Mouse (Mus musculus) kidney, postnatal 10 days (tissue): Measurements from ENCODE around the gene Gart.

Experiments
- DNase-seq: peaks from one replicate; pipeline ENCODE4 v3.0.0; 2021; ENCODE audit warnings: mixed read lengths

The Gart gene

GRCm38 (mm10) chr16:91606958-91607357 is 39.8 kb downstream of the Gart start:
- no peak for DNase-seq

GRCm38 (mm10) chr16:91605156-91605555 is 41.6 kb downstream of the Gart start:
- DNase-seq = peak; percentile 44

GRCm38 (mm10) chr16:91601693-91602092 is 45.1 kb downstream of the Gart start:
- no peak for DNase-seq

GRCm38 (mm10) chr16:91601081-91601480 is 45.7 kb downstream of the Gart start:
- no peak for DNase-seq

GRCm38 (mm10) chr16:91599242-91599641 is 47.5 kb downstream of the Gart start:
- no peak for DNase-seq

GRCm38 (mm10) chr16:91597672-91598010 is 49.1 kb downstream of the Gart start, which contains the start of gene Tmem50b:
Gene Tmem50b, minus strand, starts transcription at chr16:91597800.
- peak; percentile 100 for DNase-seq

GRCm38 (mm10) chr16:91596779-91597671 is 49.7 kb downstream of the Gart start:
- no peak for DNase-seq

- no peak for DNase-seq
Observed at GRCm38 (mm10) chr16:91596397-91596778, 50.4 kb downstream of the Gart start.

GRCm38 (mm10) chr16:91595076-91595475 is 51.7 kb downstream of the Gart start:
- DNase-seq = no peak

- DNase-seq = no peak
Observed at GRCm38 (mm10) chr16:91593262-91593661, 53.5 kb downstream of the Gart start.

- no peak for DNase-seq
Observed at GRCm38 (mm10) chr16:91592162-91592561, 54.6 kb downstream of the Gart start.

- no peak for DNase-seq
Observed at GRCm38 (mm10) chr16:91588703-91589102, 58.0 kb downstream of the Gart start.

- no peak for DNase-seq
Observed at GRCm38 (mm10) chr16:91587730-91588453, 58.9 kb downstream of the Gart start.

GRCm38 (mm10) chr16:91586244-91586643 is 60.5 kb downstream of the Gart start:
- no peak for DNase-seq

GRCm38 (mm10) chr16:91585617-91586016 is 61.1 kb downstream of the Gart start:
- no peak for DNase-seq

GRCm38 (mm10) chr16:91582307-91582706 is 64.4 kb downstream of the Gart start:
- peak; percentile 69 for DNase-seq

- no peak for DNase-seq
Observed at GRCm38 (mm10) chr16:91578980-91579720, 67.6 kb downstream of the Gart start.

GRCm38 (mm10) chr16:91575151-91575550 is 71.6 kb downstream of the Gart start:
- DNase-seq = no peak
